In the genomic region with DNA sequence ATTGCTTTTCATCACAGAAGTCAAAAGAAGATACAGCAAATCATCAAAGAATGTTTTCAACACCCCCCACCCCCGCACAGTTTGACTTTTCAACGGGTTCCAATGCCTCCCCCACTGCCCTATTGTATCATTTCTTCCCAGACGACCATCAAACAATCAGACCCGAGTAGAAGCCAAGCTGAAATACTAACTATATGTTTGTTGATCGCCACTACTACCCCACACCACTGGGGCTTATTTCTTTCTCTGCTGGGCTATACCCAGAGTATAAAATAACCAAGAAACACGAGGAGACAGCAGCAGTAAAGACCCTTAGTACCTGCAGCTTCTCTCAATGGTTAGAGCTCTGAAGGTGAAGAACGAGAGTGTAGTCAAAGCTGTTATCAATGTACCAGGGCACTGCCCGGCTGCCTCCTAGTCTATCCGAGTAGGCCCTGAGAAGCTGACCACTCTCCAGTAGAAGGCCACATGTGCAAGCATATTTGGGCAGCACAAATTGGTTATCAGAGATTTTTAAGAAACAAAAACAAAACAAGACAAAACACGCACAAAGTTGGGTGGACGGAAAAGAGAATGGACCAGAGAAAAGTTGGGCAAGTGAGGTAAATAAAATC, we compare ENCODE assay signal across 8 mouse cellular contexts.
A peak's percentile ranks its signal among the peaks of the same experiment; 100 is the strongest.
DNase-seq lines count a peak whose midpoint lies in the region; ATAC-seq and TF ChIP-seq lines count a peak whose summit lies in the region.

No protein-coding gene starts in this region.

- peak overlapping the region; percentile 34; the same call in 1 of the 2 replicates for H3K4me2 ChIP-seq in kidney, postnatal 0 days (ENCODE audit: low read length)
- H3K4me2 ChIP-seq in forebrain, postnatal 0 days (ENCODE audit: low read depth): peak overlapping the region; percentile 35; the same call in 1 of the 2 replicates
- peak overlapping the region; percentile 33 for H3K4me2 ChIP-seq in liver, embryonic 12.5 days
- peak overlapping the region; percentile 42; the same call in 1 of the 2 replicates for H3K4me2 ChIP-seq in neural tube, embryonic 14.5 days (ENCODE audit: low read depth, low read length)
- H3K4me2 ChIP-seq in lung, postnatal 0 days (replicated peaks; ENCODE audit: low read depth, low read length): no peak overlapping the region

- H3K27ac ChIP-seq in kidney, postnatal 0 days: no peak overlapping the region
- no peak overlapping the region for H3K27ac ChIP-seq in kidney, adult 2 months (ENCODE audit: insufficient read depth, low read depth, low read length)
- H3K27ac ChIP-seq in forebrain, postnatal 0 days (ENCODE audit: low read depth, low read length): no peak overlapping the region
- H3K27ac ChIP-seq in liver, embryonic 12.5 days: no peak overlapping the region
- H3K27ac ChIP-seq in neural tube, embryonic 14.5 days (ENCODE audit: low read depth, low read length): peak overlapping the region; percentile 64
- no peak overlapping the region for H3K27ac ChIP-seq in lung, postnatal 0 days (ENCODE audit: low read length)

- TF ChIP-seq EP300 in lung, postnatal 0 days (IDR thresholded peaks at IDR 0.05): no peak

- no peak overlapping the region for H3K9ac ChIP-seq in kidney, postnatal 0 days (ENCODE audit: low read depth, low read length)
- peak overlapping the region; percentile 33; the same call in 1 of the 2 replicates for H3K9ac ChIP-seq in forebrain, postnatal 0 days
- H3K9ac ChIP-seq in liver, embryonic 12.5 days: no peak overlapping the region
- no peak overlapping the region for H3K9ac ChIP-seq in neural tube, embryonic 14.5 days (replicated peaks; ENCODE audit: low read depth, low read length)
- H3K9ac ChIP-seq in lung, postnatal 0 days (replicated peaks; ENCODE audit: low read depth): no peak overlapping the region

- no peaks in the 10 kb centered on the region for H3K9me3 ChIP-seq in kidney, postnatal 0 days (replicated peaks; ENCODE audit: low read length)
- no peaks in the 10 kb centered on the region for H3K9me3 ChIP-seq in forebrain, postnatal 0 days (ENCODE audit: low read length)
- H3K9me3 ChIP-seq in liver, embryonic 12.5 days (replicated peaks): no peaks in the 10 kb centered on the region
- no peaks in the 10 kb centered on the region for H3K9me3 ChIP-seq in neural tube, embryonic 14.5 days (ENCODE audit: control insufficient read depth, low read length)
- H3K9me3 ChIP-seq in lung, postnatal 0 days (ENCODE audit: low read length): no peaks in the 10 kb centered on the region

- TF ChIP-seq CTCF in kidney, postnatal 0 days (IDR thresholded peaks at IDR 0.05; ENCODE audit: low read depth): no peak
- no peak for TF ChIP-seq CTCF in kidney, adult 2 months (conservative IDR thresholded peaks at IDR 0.05; ENCODE audit: insufficient read depth, insufficient read length, low read depth, low read length)
- TF ChIP-seq CTCF in forebrain, postnatal 0 days (IDR thresholded peaks at IDR 0.05; ENCODE audit: low read depth): no peak; the same call in 1 of the 2 replicates
- no peak for TF ChIP-seq CTCF in lung, postnatal 0 days (IDR thresholded peaks at IDR 0.05)

- no peak for DNase-seq in kidney, postnatal 0 days (ENCODE audit: low spot score)
- DNase-seq in kidney, adult 2 months: no peak
- DNase-seq in forebrain, postnatal 0 days: no peak
- DNase-seq in lung, postnatal 0 days (ENCODE audit: low spot score): no peak
- no peak for DNase-seq in left cerebral cortex, postnatal 14 days (ENCODE audit: low spot score in 2 of 2)
- DNase-seq in B cell, adult 2 months: no peak

- no peak overlapping the region for H3K4me3 ChIP-seq in kidney, postnatal 0 days (replicated peaks; ENCODE audit: low read depth, low read length)
- no peak overlapping the region for H3K4me3 ChIP-seq in kidney, adult 2 months (ENCODE audit: insufficient read depth, low read depth, low read length)
- no peak overlapping the region for H3K4me3 ChIP-seq in forebrain, postnatal 0 days (ENCODE audit: low read depth, low read length)
- H3K4me3 ChIP-seq in liver, embryonic 12.5 days: no peak overlapping the region
- H3K4me3 ChIP-seq in neural tube, embryonic 14.5 days (ENCODE audit: low read depth, low read length): no peak overlapping the region
- H3K4me3 ChIP-seq in lung, postnatal 0 days (ENCODE audit: low read depth, low read length): no peak overlapping the region

- peak; percentile 36; the same call in 1 of the 2 replicates for ATAC-seq in kidney, postnatal 0 days (replicated peaks; ENCODE audit: low FRiP score, low read depth)
- peak; percentile 59 for ATAC-seq in forebrain, postnatal 0 days
- no peak for ATAC-seq in liver, embryonic 12.5 days
- peak; percentile 61 for ATAC-seq in neural tube, embryonic 14.5 days (ENCODE audit: low read depth)
- ATAC-seq in lung, postnatal 0 days: no peak

- WGBS in kidney, postnatal 0 days: 52% methylated on average over 11 of the region's 11 CpGs
- 59% methylated on average over 11 of the region's 11 CpGs for WGBS in kidney, adult 2 months
- WGBS in forebrain, postnatal 0 days: 39% methylated on average over 11 of the region's 11 CpGs
- WGBS in liver, embryonic 12.5 days (ENCODE audit: insufficient replicate concordance): 44% methylated on average over 11 of the region's 11 CpGs
- 42% methylated on average over 11 of the region's 11 CpGs for whole genome bisulfite sequencing in neural tube, embryonic 14.5 days
- WGBS in lung, postnatal 0 days: 50% methylated on average over 11 of the region's 11 CpGs

- TF ChIP-seq POLR2A in kidney, adult 2 months (IDR thresholded peaks at IDR 0.05; ENCODE audit: low read depth, low read length): no peak

- no peaks in the 10 kb centered on the region for H3K27me3 ChIP-seq in kidney, postnatal 0 days (ENCODE audit: insufficient read depth, low read length)
- H3K27me3 ChIP-seq in kidney, adult 2 months (replicated peaks; ENCODE audit: control insufficient read depth, insufficient read depth, low read length): no peaks in the 10 kb centered on the region
- no peaks in the 10 kb centered on the region for H3K27me3 ChIP-seq in forebrain, postnatal 0 days (ENCODE audit: insufficient read depth, low read length)
- no peaks in the 10 kb centered on the region; the same call in 1 of the 2 replicates for H3K27me3 ChIP-seq in liver, embryonic 12.5 days (replicated peaks)
- no peaks in the 10 kb centered on the region for H3K27me3 ChIP-seq in neural tube, embryonic 14.5 days (ENCODE audit: control insufficient read depth, insufficient read depth, low read length)
- H3K27me3 ChIP-seq in lung, postnatal 0 days (replicated peaks; ENCODE audit: insufficient read depth, low read length): no peaks in the 10 kb centered on the region

- H3K4me1 ChIP-seq in kidney, postnatal 0 days (replicated peaks; ENCODE audit: insufficient read depth, low read length): no peaks in the 10 kb centered on the region
- H3K4me1 ChIP-seq in kidney, adult 2 months (ENCODE audit: control insufficient read depth, insufficient read depth, low read length): no peaks in the 10 kb centered on the region
- H3K4me1 ChIP-seq in forebrain, postnatal 0 days (ENCODE audit: insufficient read depth): peaks cover 7% of the 10 kb centered on the region; the same call in 1 of the 2 replicates
- no peaks in the 10 kb centered on the region for H3K4me1 ChIP-seq in liver, embryonic 12.5 days
- H3K4me1 ChIP-seq in neural tube, embryonic 14.5 days (ENCODE audit: control insufficient read depth, insufficient read depth, low read length): peaks cover 20% of the 10 kb centered on the region
- 0 out of 2 replicates have a peak, but pooled peaks cover 4% of the 10 kb centered on the region for H3K4me1 ChIP-seq in lung, postnatal 0 days (ENCODE audit: insufficient read depth, low read depth, low read length)

- H3K36me3 ChIP-seq in kidney, postnatal 0 days (ENCODE audit: insufficient read depth, low read length): no peaks in the 10 kb centered on the region
- no peaks in the 10 kb centered on the region for H3K36me3 ChIP-seq in kidney, adult 2 months (ENCODE audit: control insufficient read depth, insufficient read depth, low read length)
- H3K36me3 ChIP-seq in forebrain, postnatal 0 days (ENCODE audit: insufficient read depth): no peaks in the 10 kb centered on the region
- H3K36me3 ChIP-seq in liver, embryonic 12.5 days: no peaks in the 10 kb centered on the region
- H3K36me3 ChIP-seq in neural tube, embryonic 14.5 days (ENCODE audit: control insufficient read depth, insufficient read depth, low read length): no peaks in the 10 kb centered on the region
- no peaks in the 10 kb centered on the region for H3K36me3 ChIP-seq in lung, postnatal 0 days (ENCODE audit: insufficient read depth, low read length)

- intact Hi-C loops in left cerebral cortex, postnatal 14 days (cut with DNase I): loop anchor here (2.0 to 5.0 kb wide), 3 partner anchors 68 to 279 kb away; no protein-coding TSS in a partner anchor

Comparison
In these comparisons a context has a peak if more than half of its experiments do, and no peak if none do; other contexts are left out.
1. ATAC-seq: peak in kidney, postnatal 0 days (single experiment), forebrain, postnatal 0 days (single experiment) and neural tube, embryonic 14.5 days (single experiment); none in liver, embryonic 12.5 days (single experiment) and lung, postnatal 0 days (single experiment).